Mouse (Mus musculus) heart, postnatal 0 days (tissue): ENCODE measurements around the gene Rassf4.

ENCODE experiments used
- CTCF ChIP-seq: IDR thresholded peaks from 2 replicates; pipeline ENCODE4 v1.5.1; 2016; ENCODE audit warnings: antibody characterized with exemption, control low read depth, low read depth
- EP300 ChIP-seq: IDR thresholded peaks from 2 replicates; pipeline ENCODE4 v1.6.1; 2016; ENCODE audit warnings: antibody characterized with exemption, low read depth

- TF ChIP-seq CTCF (no peak), EP300 (no peak)
These were observed 8.6 kb upstream of the Rassf4 start for GRCm38 (mm10) chr6:116682317-116682716.
